Mouse (Mus musculus) hindbrain, embryonic 15.5 days (tissue): ENCODE results near the gene Ylpm1. TPM values are rescaled to one million over a fixed set of nuclear protein-coding genes. Genes with fewer than 3 reads are reported as not detected.

Experiments used
- ATAC-seq: fragments of 200-750 bp; cut with Nextera tagmentation; 2 replicates; pipeline ENCODE4 v1.8.0; 2017; ENCODE audit warnings: low read depth, moderate number of reproducible peaks, moderate TSS enrichment; ENCODE audit not compliant: low FRiP score
- H3K27ac ChIP-seq: fragments of 300-500 bp; sonication (generic); replicated peaks from 2 replicates; pipeline ENCODE4 v1.5.1; 2015; ENCODE audit warnings: mild to moderate bottlenecking, inconsistent platforms
- H3K27me3 ChIP-seq: fragments of 300-500 bp; sonication (generic); 2 replicates; pipeline ENCODE4 v1.6.1; 2015; ENCODE audit warnings: control low read depth, inconsistent platforms
- H3K36me3 ChIP-seq: fragments of 300-500 bp; sonication (generic); 2 replicates; pipeline ENCODE4 v1.6.1; 2015; ENCODE audit warnings: control low read depth, inconsistent platforms
- H3K4me1 ChIP-seq: fragments of 300-500 bp; sonication (generic); replicated peaks from 2 replicates; pipeline ENCODE4 v1.6.1; 2015; ENCODE audit warnings: control low read depth, inconsistent platforms
- H3K4me2 ChIP-seq: fragments of 300-500 bp; sonication (generic); 2 replicates; pipeline ENCODE4 v1.6.1; 2015; ENCODE audit warnings: moderate library complexity, mild to moderate bottlenecking, inconsistent platforms
- H3K4me3 ChIP-seq: fragments of 300-500 bp; sonication (generic); 2 replicates; pipeline ENCODE4 v1.5.1; 2015; ENCODE audit warnings: mild to moderate bottlenecking, inconsistent platforms
- H3K9ac ChIP-seq: fragments of 300-500 bp; sonication (generic); 2 replicates; pipeline ENCODE4 v1.6.1; 2015; ENCODE audit warnings: inconsistent platforms
- H3K9me3 ChIP-seq: fragments of 300-500 bp; sonication (generic); 2 replicates; pipeline ENCODE4 v1.6.1; 2016; ENCODE audit warnings: control low read depth, inconsistent platforms
- WGBS: fragments of 180-500 bp; shearing (Covaris S2); methylation state at CpG from one replicate; pipeline ENCODE4 v1.1.7; 2015; 5-methylcytosine and 5-hydroxymethylcytosine counted together
- polyA plus RNA-seq: library from polyadenylated mRNA; unstranded; fragments of >200 nt; fragmentation: Nextera tagmentation; extraction: Ambion mirVana; gene quantifications from 2 replicates; pipeline ENCODE4 v1.2.1, GENCODE M21; 2015

Ylpm1 gene
- polyA plus RNA-seq, 1 experiment from 2014 or later, result 32.2 TPM

DNA sequence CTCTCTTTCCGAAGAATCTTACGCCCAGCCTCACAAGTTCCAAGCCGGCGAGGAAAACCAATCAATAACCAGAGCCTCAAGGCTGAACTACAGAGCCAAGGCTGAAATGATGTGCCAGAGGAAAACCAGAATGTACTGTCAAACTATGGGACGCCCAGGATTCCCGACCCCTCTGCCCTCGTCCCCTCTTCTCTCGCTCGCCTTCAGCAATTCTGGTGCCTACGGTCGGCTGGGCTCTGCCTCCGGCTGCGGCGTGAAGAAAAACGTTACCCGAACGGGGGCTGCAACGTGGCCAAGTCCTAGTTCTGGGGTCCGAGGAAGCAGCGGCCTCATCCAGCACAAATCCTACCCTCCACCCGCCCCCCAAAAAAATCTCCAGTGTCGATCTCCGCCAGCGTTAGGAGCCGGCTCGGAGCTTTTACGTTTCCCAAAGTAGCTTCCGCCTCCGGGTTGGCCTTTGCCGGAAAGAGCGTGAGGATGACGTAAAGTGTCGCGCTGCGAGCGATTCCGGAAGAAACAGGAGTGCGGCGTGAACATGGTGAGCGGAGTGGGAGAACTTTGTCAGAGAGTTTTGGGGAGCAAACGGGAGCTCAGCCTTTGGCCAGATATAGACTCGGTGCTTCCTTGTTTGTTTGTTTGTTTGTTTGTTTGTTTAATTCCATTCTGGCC lies 25.6 kb upstream of the Ylpm1 start, which contains the start of the genes Fcf1 and Arel1:
TSS of gene Fcf1 (plus strand) at position 470 of the 669 bp plus-strand sequence.
TSS of gene Arel1 (minus strand) at position 473 of the 669 bp plus-strand sequence.
- peaks cover 25% of the 10 kb centered on the region for H3K4me1 ChIP-seq
- peak within 1 kb of the TSS; percentile 72 for H3K9ac ChIP-seq
- peak within 1 kb of the TSS; percentile 70 for H3K4me2 ChIP-seq
- under 1% methylated on average over 42 of the region's 42 CpGs for WGBS
- peak within 1 kb of the TSS; percentile 72 for H3K27ac ChIP-seq
- peak; percentile 84 for ATAC-seq
- no peaks in the 10 kb centered on the region for H3K27me3 ChIP-seq
- no peaks in the 10 kb centered on the region for H3K9me3 ChIP-seq
- peaks cover 25% of the 10 kb centered on the region; the same call in 1 of the 2 replicates for H3K36me3 ChIP-seq
- peak within 1 kb of the TSS; percentile 65 for H3K4me3 ChIP-seq

GRCm38 (mm10) chr12:84979264-84979862 lies 16.8 kb upstream of the Ylpm1 start:
- H3K4me2 ChIP-seq, result no peak overlapping the region
- H3K4me1 ChIP-seq, result no peaks in the 10 kb centered on the region
- WGBS, result 92% methylated on average over 2 of the region's 2 CpGs
- H3K4me3 ChIP-seq, result no peak overlapping the region
- H3K36me3 ChIP-seq, result peaks cover 71% of the 10 kb centered on the region
- ATAC-seq, result no peak
- H3K27me3 ChIP-seq, result no peaks in the 10 kb centered on the region
- no peak overlapping the region for H3K27ac ChIP-seq
- H3K9me3 ChIP-seq, result no peaks in the 10 kb centered on the region
- no peak overlapping the region for H3K9ac ChIP-seq

- no peaks in the 10 kb centered on the region for H3K27me3 ChIP-seq
- no peaks in the 10 kb centered on the region for H3K4me1 ChIP-seq
- H3K36me3 ChIP-seq, result 0 out of 2 replicates have a peak, but pooled peaks cover 4% of the 10 kb centered on the region
- H3K9me3 ChIP-seq, result no peaks in the 10 kb centered on the region
- no peak overlapping the region for H3K4me2 ChIP-seq
- ATAC-seq, result no peak
- no peak overlapping the region for H3K9ac ChIP-seq
- no peak overlapping the region for H3K4me3 ChIP-seq
- 73% methylated on average over 4 of the region's 4 CpGs for WGBS
- H3K27ac ChIP-seq, result no peak overlapping the region
These were observed 6.7 kb upstream of the Ylpm1 start for GRCm38 (mm10) chr12:84989456-84989855.

GRCm38 (mm10) chr12:84995112-84995761 lies 884 bp upstream of the Ylpm1 start:
- ATAC-seq, result no peak
- no peaks in the 10 kb centered on the region for H3K27me3 ChIP-seq
- H3K4me2 ChIP-seq, result peak overlapping the region; percentile 94
- H3K9ac ChIP-seq, result peak overlapping the region; percentile 29; the same call in 1 of the 2 replicates
- no peak overlapping the region for H3K27ac ChIP-seq
- H3K4me3 ChIP-seq, result peak overlapping the region; percentile 98
- 93% methylated on average over 9 of the region's 9 CpGs for WGBS
- no peaks in the 10 kb centered on the region for H3K9me3 ChIP-seq
- peaks cover 24% of the 10 kb centered on the region for H3K4me1 ChIP-seq
- no peaks in the 10 kb centered on the region for H3K36me3 ChIP-seq

DNA sequence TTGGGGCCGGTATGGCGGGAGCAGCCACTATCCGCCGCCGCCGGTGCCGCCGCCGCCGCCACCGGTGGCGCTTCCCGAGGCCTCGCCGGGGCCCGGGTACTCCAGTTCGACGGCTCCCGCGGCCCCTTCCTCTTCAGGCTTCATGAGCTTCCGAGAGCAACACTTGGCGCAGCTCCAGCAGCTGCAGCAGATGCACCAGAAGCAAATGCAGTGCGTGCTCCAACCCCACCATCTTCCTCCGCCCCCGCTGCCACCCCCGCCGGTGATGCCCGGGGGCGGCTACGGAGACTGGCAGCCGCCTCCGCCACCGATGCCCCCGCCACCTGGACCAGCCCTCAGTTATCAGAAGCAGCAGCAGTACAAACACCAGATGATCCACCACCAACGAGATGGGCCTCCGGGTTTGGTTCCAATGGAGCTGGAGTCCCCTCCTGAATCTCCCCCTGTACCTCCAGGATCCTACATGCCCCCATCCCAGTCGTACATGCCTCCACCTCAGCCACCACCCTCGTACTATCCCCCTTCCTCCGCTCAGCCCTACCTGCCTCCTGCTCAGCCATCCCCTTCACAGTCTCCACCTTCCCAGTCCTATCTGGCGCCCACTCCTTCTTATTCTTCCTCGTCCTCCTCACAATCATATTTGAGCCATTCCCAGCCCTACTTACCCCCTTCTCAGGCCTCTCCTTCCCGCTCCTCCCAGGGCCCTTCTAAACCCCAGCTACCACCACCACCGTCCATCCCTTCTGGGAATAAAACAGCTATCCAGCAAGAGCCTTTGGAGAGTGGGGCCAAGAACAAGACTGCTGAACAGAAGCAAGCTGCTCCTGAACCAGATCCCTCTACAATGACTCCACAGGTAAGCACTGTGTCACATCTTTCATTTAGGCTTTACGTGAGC lies 629 bp downstream of the Ylpm1 start:
- Histone ChIP-seq H3K4me2 (peak overlapping the region; percentile 94), H3K27ac (peak overlapping the region; percentile 93), H3K4me3 (peak overlapping the region; percentile 98), H3K4me1 (peaks cover 24% of the 10 kb centered on the region), H3K27me3 (no peaks in the 10 kb centered on the region), H3K9ac (peak overlapping the region; percentile 97), H3K9me3 (no peaks in the 10 kb centered on the region), H3K36me3 (no peaks in the 10 kb centered on the region)
- ATAC-seq, result peak; percentile 69
- WGBS, result 2% methylated on average over 23 of the region's 44 CpGs

DNA sequence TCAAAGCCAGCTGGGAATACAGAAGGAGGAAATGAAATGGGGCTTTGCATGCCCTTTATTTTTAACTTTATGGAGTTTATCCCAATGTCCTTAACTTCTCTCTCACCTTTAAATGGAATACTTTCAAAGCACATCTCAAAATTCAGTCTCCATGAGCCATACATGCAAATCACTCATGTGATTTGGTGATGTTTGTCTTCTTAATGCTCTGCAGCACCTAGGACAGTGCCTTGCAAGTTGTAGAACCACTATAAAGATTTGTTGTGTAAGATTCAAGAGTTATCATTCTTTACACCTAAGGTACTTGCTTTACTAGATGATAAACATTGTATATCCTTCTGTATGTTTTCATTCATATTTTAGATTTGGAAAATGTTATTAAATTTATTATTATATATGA lies 2.9 kb downstream of the Ylpm1 start:
- Histone ChIP-seq H3K4me2 (peak overlapping the region; percentile 94), H3K9ac (peak overlapping the region; percentile 97; the same call in 1 of the 2 replicates), H3K9me3 (no peaks in the 10 kb centered on the region), H3K27me3 (no peaks in the 10 kb centered on the region), H3K4me1 (peaks cover 24% of the 10 kb centered on the region), H3K36me3 (peaks cover 4% of the 10 kb centered on the region; the same call in 1 of the 2 replicates), H3K27ac (no peak overlapping the region), H3K4me3 (peak overlapping the region; percentile 98)
- ATAC-seq, result no peak

GRCm38 (mm10) chr12:85006206-85006605 lies 10.1 kb downstream of the Ylpm1 start:
- Histone ChIP-seq H3K36me3 (peaks cover 9% of the 10 kb centered on the region; the same call in 1 of the 2 replicates), H3K4me2 (no peak overlapping the region), H3K27me3 (no peaks in the 10 kb centered on the region), H3K9me3 (no peaks in the 10 kb centered on the region), H3K9ac (no peak overlapping the region), H3K27ac (no peak overlapping the region), H3K4me1 (no peaks in the 10 kb centered on the region), H3K4me3 (no peak overlapping the region)
- ATAC-seq, result no peak
- WGBS, result 97% methylated on average over 1 of the region's 1 CpGs

- Histone ChIP-seq H3K27me3 (no peaks in the 10 kb centered on the region), H3K9me3 (no peaks in the 10 kb centered on the region), H3K27ac (no peak overlapping the region), H3K4me3 (no peak overlapping the region), H3K4me2 (no peak overlapping the region), H3K9ac (no peak overlapping the region), H3K36me3 (peaks cover 9% of the 10 kb centered on the region; the same call in 1 of the 2 replicates), H3K4me1 (no peaks in the 10 kb centered on the region)
- ATAC-seq, result no peak
These were observed 10.9 kb downstream of the Ylpm1 start for GRCm38 (mm10) chr12:85007021-85007420.

GRCm38 (mm10) chr12:85009776-85010175 lies 13.7 kb downstream of the Ylpm1 start:
- H3K4me3 ChIP-seq, result no peak overlapping the region
- WGBS, result 86% methylated on average over 1 of the region's 1 CpGs
- no peaks in the 10 kb centered on the region for H3K4me1 ChIP-seq
- ATAC-seq, result no peak
- no peak overlapping the region for H3K9ac ChIP-seq
- no peak overlapping the region for H3K4me2 ChIP-seq
- H3K27me3 ChIP-seq, result no peaks in the 10 kb centered on the region
- no peaks in the 10 kb centered on the region for H3K9me3 ChIP-seq
- H3K36me3 ChIP-seq, result peaks cover 25% of the 10 kb centered on the region
- H3K27ac ChIP-seq, result no peak overlapping the region

DNA sequence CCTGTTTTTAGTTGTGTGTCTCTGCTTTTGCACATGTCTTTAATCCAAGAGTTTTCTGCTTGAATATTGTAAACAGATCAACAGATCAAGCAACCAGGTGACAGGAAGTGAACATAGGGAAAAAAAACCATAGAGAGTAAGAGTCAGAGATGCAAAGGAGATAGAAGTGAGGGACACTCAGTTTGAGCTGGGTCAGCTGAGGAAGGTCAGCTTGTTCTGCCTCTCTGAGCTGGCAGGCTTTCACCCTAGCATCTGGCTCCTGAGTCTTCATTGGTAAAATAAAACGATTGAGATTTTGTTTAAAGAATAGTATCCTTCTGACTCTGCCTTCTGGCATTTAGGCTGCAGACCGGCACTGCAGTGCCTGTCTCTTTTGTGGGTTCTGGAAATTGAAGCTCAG lies 14.4 kb downstream of the Ylpm1 start:
- Histone ChIP-seq H3K4me1 (no peaks in the 10 kb centered on the region), H3K27ac (no peak overlapping the region), H3K9me3 (no peaks in the 10 kb centered on the region), H3K27me3 (no peaks in the 10 kb centered on the region), H3K9ac (no peak overlapping the region), H3K36me3 (peaks cover 28% of the 10 kb centered on the region), H3K4me2 (no peak overlapping the region), H3K4me3 (no peak overlapping the region)
- ATAC-seq, result no peak
- 88% methylated on average over 2 of the region's 2 CpGs for WGBS

DNA sequence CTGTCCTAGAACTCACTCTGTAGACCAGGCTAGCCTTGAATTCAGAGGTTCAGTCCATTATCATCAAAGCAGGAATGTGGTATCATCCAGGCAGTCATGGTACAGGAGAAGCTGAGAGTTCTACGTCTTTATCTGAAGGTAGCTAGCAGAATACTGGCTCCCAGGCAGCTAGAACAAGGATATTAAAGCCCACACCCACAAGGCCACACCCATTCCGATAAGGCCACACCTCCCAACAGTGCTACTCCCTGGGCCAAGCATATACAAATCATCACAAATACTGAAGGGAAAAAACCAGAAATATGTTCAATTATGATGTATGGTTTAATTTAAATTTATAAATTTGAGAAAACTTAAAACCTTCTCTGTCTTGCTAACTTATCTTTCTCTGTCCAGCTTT lies 16.1 kb downstream of the Ylpm1 start:
- 94% methylated on average over 2 of the region's 2 CpGs for WGBS
- no peak overlapping the region for H3K27ac ChIP-seq
- no peak overlapping the region for H3K9ac ChIP-seq
- no peak for ATAC-seq
- H3K4me1 ChIP-seq, result no peaks in the 10 kb centered on the region
- H3K36me3 ChIP-seq, result peaks cover 39% of the 10 kb centered on the region
- H3K4me3 ChIP-seq, result no peak overlapping the region
- no peaks in the 10 kb centered on the region for H3K27me3 ChIP-seq
- H3K4me2 ChIP-seq, result no peak overlapping the region
- no peaks in the 10 kb centered on the region for H3K9me3 ChIP-seq
